Mouse (Mus musculus): Measurements from ENCODE around the gene Arhgef2.

- TF ChIP-seq CTCF (IDR thresholded peaks at IDR 0.05; ENCODE audit: low read depth): no peak
- TF ChIP-seq EP300 (IDR thresholded peaks at IDR 0.05; ENCODE audit: low read depth): no peak
Observed at GRCm38 (mm10) chr3:88639239-88639638, 33.5 kb downstream of the Arhgef2 start.
